Mouse (Mus musculus) megakaryocyte, adult 5-6 weeks (primary cell): ENCODE measurements at regions not wholly inside any gene's neighbourhood (a gene's known extent, or its start where the extent isn't known, plus 50 kb on each side); places are given as distances from the start of the nearest gene placed in this dataset.
A peak's percentile ranks its signal among the peaks of the same experiment; 100 is the strongest.

ENCODE experiments used
- ATAC-seq: 2 replicates; pipeline ENCODE4 v1.8.0; 2016; ENCODE audit warnings: mild to moderate bottlenecking, inconsistent platforms; ENCODE audit not compliant: poor library complexity, severe bottlenecking

DNA sequence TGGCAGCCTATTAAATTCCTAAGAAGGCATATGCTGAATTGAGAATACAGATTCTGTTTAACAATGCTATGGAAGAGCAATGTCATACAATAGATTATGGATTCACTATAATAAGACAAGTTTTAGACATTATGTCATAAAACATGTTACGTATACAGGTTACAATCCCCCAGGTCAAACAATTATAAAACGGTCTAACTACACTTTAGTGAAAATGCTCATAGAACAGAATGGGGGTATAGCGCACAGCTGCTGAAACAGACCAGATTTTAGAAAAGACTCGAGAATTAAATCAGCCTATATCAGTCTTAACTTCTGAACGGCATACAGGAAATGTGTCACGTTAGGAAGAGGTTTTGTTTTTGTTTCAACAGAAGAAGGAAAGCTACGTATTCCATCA lies 660.5 kb upstream of the Sel1l start:
- no peak for ATAC-seq

DNA sequence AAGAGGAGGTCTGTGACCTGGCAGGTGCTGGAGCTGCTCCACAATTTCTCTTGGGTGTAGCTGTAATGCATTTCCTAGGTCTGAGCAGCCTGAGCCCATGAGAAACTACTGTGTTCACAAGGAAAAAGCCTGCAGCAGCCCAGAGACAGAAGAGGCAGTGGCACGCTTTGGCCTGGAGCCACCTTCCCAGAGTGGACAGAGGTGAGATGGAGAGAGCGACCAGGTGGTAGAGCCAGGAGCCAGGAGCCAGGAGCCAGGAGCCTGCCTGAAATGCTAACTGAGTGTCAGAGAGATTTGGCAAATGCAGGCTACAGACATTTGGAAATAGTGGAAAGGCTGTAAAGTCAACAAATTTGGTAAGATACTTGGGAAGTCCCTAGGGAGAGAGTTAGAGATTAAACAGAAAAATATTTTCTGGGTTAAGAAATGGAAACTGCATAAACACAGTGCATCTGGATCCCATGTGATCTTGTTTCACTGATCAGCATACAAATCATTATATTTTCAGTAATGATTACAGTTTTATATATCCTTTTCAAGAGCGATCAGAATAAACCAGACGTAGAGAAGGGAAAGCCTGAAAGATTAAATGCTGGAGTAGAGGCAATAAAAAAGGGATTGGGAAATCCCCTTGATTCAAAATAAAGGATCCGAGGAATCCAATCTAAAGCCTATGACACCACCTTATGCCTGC lies 660.0 kb upstream of the Sel1l start:
- ATAC-seq: no peak

DNA sequence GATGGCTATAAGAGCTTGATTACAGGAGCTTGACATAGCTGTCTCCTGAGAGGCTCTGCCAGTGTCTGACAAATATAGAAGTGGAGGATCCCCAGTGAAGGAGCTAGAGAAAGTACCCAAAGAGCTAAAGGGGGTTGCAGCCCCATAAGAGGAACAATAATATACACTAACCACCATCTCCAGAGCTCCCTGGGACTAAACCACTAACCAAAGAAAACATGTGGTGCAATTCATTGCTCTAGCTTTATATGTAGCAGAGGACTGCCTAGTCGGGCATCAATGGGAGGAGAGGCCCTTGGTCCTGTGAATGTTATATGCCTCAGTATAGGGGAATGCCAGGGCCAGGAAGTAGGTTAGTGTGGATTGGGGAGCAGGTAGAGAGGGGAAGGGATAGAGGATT lies 635.0 kb upstream of the Sel1l start:
- peak; percentile 68; the same call in 1 of the 2 replicates for ATAC-seq

DNA sequence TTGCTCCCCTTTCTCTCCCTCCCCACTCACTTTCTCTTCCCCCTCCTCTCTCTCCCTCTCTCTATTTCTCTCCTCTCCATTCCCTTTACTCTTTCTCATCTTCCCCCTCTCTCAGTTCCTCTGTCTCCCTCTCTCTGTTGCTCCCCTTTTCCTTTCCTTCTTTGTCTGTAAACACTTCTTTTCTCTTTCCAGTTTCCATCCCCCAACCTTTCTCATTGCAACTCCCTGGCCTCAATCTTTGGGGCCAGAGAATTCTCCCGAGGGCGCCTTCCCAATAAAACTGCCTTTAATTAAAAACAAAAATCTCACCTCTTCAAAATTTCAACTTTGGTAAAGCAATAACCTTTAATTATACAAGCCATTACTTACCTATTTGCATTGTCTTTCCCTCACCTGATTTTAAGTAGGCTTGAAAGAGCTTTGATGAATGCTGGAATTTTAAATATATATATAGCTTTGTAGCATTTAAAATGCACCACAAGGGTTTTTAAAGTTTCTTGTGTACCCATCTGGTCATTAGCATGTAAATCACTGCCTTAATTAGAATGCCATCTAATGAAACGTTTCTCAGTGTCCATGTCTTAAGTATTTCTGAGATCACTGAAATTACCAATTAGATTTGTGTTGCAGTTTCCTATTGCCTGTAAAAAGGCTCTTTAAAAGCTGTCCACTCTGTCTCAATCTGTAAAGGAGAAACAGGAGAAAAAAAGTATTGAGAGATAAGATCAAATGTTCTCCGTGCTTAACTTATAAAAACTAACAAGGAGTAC lies 625.5 kb upstream of the Sel1l start:
- no peak for ATAC-seq

DNA sequence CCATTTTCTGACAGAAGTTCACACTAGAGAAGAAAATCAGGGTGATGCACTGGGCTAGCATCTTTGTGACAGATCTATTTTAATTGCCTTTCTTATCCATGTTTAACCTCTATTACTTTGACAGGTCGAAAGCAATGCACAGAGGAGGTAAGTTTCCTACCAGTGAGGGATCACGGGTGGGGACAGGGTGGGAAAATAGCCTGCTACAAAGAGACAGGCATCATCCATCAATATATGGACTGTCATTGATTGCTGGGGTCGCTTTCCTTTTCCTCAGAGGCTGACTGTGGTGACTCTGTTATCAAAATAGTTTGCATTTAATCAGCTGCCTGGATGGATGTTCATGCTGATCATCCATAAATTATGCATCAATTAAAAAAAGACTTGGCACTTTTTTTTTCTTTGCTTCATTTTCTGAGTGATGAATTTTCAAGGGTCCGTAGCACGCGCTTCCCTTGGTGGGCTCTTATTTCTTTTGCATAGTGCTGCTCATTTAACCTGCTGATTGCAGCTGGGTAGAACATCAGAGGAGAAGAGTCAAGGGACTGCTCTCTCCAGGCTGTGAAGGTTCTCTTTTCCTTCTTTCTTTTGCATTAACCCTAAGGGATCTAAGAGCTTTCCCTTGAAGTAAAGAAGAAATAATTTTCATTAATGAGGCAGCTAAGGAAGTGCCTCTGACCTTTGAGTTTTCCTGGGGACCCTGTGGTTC lies 602.3 kb upstream of the Sel1l start:
- no peak for ATAC-seq

DNA sequence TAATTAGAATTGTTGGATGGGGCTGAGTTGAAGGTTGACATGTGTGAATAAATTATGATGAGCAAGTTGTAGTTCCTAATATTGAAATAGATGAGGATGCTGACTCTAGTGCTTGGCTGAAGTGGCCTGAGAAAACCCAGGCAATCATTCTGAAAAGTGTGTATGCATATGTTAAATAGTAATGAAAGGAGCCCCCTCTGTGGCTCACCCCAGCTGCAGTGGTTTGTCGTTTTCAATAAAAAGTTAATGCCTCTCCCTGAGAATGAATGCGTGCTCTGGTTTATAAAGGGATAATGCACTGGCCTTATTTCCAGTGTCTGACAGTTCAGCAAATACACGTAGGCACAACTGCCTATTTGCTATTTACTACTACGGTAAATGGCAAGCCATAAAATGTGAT lies 569.5 kb upstream of the Sel1l start:
- ATAC-seq: no peak

DNA sequence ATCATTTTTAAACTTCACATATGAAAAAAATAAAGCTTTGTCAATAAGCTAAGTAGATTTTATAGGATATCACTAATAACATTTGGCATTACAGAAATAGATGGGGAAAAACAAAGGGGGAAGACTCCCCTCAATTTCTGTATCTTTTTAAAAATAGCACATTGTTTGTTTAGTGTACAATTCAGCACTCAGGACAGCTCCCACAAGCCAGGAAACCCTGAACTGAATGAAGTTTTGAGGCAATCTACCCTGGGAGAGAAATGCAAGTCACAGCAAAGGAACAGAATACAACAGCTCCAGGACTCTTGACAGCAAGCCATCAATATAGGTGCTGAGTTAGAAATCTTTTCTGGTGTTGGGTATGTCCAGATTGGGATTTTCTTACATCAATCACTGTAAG lies 556.5 kb upstream of the Sel1l start:
- ATAC-seq: no peak

DNA sequence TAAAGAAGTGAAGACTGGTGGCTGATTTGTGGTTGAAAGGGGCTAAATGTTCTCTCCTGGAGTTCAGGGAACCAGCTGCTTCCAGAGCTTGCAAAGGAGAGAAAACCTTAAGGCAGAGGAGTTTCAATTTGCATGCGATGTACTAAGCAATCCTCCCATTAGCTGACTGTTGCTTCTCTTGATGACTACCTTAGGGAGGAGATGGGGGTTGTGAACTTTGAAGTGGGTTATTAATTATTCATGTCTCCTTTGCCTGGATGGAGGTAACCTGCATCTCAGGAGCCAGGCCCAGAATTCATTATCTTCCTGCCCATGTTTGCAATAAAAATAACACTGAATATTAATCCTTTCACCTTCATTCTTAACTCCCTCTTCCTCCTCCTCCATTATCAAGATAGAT lies 552.0 kb upstream of the Sel1l start:
- ATAC-seq: no peak

DNA sequence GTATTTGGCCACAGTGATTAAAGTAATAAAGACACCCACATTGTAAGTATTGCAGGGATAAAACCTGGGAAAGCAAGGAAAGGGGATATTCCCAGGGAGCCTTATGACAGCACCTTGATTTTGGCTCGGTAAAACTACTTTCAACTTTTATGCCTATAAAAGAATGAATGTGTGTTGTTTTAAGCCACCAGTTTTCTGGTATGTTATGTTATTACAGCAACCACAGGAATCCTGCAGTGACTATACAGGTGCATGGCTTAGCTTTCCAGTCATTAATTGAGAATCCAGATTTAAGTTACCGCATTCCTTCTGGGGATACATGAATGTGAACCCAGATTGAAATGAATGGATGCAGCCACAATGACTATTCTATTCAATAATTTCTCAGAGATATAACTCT lies 537.2 kb upstream of the Sel1l start:
- no peak for ATAC-seq

DNA sequence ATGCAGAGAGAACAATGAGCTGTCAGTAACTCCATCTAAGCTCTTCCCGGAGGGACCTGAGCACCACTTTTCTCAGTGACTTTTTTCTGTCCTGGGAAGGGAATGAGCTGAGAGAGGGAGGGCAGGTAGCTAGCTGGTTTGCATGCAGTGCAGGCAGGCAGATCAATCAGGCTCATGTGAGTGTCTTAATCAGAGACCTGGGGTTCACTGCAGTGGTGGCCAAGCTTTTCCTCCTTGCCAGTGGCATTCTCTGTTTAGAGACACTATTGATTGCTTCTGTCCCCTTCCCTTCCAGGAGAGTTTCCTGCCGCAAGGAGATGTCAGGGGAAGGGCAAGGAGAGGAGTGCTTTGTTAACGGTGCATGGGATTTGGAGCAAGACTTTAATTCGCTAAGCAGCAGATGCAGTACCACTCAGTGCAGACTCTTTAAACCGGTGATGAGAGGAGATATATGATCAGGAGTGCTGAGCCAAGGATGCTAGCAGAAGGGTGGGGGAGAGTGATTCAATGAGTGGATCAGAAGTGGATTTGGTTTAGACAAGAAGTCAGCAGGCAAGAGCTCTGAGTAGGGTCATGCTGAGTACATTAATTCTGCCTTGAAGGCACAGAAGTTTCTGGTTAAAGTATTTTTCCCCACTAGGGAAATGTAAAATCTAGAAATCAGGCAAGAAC lies 535.4 kb upstream of the Sel1l start:
- no peak for ATAC-seq

DNA sequence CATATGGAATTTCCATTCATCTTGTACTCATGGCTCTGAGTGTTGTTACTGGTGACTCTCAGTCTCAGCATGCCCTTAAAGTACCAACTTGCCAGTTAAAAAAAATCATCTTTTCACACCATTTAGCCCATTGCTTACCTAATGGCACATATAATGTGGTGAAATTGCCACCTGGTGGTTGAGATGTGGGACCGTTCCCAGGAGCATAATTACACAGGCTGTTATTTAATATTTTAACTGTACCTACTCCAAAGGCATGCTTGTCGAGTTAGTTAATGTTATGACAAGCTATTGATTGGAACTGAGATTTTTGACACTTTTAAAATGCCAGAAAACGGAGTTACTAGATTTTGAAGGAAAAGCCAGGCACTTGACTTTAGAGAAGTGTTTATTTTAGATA lies 530.2 kb upstream of the Sel1l start:
- no peak for ATAC-seq

DNA sequence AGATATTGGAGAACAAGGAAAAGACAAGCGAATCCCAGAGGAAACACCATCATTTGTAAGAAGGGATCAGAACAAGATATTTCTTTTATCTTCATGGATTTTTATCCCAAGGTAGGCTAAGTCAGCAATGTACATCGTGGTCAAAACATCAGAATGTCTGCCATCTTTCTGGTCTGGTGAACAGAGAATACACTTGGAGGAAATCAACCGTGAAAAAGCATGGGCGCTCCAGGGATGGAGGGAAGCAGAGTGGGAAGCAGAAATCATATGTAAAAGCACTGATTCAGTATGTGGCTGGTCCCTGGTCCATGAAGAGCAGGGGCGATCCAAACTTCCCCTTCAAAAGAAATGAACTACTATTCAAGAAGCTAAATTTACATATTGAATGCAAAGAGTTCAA lies 517.0 kb upstream of the Sel1l start:
- ATAC-seq: no peak

DNA sequence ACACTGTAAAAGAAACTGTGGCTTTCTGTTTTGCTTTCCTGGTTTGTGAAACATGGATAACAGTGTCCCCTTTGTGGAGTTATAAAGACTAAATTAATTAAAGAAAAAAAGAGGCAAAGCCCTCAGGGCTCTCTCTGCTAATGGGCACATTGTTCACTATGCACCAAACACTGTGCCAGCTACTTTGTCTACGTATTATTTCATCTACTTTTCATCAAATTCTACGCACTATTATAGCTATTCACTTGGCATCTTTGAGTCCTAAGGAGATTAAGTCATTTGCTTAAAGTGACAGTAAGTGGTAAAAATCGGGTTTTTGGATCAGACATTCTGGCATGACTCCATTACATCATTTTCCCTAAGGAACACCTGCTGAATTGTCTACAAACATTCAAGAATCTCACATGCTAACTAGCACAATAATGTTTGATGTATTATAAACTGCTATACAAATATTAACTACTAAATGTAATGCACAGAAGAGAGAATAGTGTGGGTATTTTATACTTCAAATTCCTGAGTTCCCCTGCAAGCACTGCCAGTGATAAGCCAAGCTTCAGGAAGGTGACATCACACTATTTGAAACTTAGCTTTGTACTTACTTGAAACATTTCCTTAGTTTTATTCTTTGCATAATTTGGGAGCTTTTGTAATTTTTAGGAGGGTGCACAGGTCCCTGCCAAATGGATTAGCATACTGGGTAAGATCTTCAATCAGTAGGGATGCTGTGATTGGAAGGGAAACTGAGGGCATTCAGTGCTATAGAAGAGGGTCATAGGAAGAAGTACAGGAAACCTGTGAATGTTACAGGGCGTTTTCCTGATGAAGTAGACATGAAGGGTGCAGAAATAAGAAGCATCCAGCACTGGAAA lies 504.7 kb upstream of the Sel1l start:
- no peak for ATAC-seq

DNA sequence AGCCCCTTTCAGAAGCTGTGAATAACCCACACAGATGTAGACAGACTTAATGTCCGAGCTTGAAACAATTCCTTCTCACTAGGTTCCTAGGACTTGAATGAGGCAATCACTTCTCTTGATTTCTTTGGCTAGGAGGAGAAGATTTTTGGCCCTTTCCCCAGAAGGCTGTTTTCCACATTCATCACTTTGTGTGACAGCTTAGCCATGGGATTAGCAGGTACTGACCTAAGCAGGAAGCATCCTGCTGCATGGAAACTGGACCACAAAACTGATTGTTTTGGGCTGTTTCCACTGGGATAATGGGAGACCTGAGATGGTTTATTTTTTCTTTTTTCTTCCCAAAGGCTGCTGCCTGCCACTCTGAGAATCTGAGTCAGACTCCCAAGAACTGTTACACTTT lies 469.3 kb upstream of the Sel1l start:
- ATAC-seq: no peak

DNA sequence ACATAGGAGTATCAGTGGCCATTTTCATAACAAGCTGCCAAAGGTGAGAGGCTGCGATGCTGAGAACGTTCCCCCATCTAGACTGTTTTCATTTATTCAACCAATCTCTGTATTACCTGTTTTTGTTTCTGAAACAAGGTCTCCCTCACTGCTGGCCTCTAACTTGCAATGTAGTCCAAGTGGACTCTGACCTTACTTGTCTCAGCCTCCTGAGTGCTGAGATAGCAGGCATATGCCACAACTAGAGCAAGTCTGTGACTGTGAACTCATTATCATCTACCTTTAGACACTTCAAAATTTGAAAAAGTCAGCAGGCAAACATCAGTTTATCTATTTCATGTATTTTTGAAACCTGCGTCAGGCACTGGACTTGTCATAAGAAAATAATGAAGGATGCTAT lies 468.7 kb upstream of the Sel1l start:
- no peak for ATAC-seq

DNA sequence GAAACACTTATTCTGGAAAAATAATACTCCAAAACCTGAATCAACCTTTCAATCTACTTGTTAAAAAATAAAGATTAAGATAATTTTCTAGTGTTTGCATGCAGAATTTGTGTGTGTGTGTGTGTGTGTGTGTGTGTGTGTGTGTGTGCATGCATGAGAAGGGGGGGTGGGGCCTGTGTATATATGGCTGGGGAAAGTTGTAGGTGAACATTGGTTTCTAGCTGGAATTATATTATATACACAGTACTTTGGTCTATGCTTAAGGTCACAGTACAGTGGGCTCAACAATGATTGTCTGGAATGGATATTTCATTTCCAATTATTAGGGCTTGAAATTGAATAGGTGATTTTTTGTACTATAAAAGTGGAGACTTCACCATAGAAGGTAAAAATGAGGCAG lies 467.3 kb upstream of the Sel1l start:
- no peak for ATAC-seq

DNA sequence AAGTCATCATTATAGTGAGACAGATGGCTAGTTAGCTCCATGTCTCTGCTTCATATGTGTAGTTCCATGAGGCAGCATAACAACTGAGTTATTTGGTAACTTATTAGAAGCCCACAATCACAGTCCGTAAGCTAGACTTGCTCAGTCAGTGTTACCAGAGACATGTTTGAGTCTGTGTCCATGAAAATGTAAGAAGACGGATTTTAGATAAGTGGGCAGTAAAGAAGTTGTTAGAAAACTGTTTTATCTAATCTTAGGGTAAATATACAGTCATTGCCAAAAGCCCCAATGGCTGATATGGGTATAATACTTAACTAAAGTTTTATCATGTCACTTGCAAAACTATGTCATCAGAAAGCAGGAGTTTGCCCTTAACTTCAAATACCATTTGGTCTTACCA lies 466.9 kb upstream of the Sel1l start:
- no peak for ATAC-seq

DNA sequence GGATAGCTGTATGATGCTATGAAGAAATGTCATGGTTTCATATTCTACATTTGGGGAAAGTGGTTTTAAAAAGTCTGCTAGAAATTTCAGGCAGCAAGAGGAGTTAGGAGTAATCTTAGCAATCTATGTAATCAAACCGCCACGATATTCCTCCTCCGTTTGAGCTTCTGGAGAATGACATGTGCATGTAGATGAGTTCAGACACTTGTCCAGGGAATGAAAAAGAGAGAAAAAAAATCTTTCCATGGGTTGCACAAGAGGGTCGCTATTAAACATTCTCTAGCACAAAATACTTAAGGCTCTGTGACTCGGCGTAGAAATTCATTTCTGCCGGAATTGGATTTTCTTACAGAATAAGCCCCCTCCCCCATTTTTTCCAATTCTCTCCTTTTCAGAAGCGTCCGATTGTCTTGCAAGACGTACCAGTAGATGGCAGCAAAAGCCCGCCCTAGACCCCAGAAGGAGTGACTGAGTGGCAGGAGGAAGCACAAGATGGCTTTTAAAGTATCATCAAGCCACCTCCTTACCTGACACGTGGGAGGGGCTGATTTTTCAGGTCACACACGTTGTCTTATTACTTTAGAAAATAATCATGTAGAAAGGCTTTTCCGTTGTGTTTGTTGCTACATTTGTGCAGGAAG lies 454.1 kb upstream of the Sel1l start:
- ATAC-seq: peak; percentile 68

DNA sequence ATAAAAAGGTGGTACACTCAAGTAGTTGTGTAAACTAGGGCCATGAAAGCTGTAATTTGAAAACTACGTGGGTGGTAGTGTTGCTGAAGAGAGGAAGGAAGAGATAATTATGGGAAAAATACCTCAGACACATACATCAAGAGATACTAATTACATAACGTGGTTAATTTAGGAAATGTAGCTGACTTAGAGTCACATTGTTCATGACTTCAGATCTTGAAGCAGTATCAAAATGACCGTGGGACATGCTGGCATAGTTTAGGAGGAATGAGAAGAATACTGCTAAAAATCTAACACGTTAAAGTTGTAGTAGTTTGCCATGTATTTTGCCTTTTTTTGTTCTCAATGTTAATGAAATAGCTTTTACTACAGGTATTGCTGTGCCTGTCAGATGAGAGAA lies 445.9 kb upstream of the Sel1l start:
- no peak for ATAC-seq

DNA sequence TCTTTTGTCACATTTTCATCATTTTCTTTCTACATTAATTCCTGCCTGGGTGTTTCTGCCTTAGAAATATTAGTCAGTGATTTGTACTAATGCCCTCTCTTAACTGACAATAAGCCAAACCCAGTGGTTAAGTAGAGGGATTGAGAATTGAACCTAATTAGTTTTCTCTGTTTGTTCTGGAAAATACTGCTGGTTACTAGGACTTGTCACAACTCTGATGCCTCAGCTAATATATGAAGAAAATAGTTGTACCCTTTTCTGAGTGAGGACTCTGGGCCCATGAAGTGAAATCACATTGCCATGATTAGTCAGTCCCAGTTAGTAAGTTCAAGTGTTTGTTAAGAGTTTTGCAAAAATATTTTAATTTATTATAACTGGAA lies 444.4 kb upstream of the Sel1l start:
- ATAC-seq: no peak
